Mouse (Mus musculus): ENCODE data around the gene Tmeff2. TPM values are rescaled to one million over a fixed set of nuclear protein-coding genes. Genes with fewer than 3 reads are reported as not detected.

The Tmeff2 gene
- polyA plus RNA-seq, 1 experiment = not detected

- Histone ChIP-seq H3K4me1 (ENCODE audit: control insufficient read depth) (no peaks in the 10 kb centered on the region), H3K27me3 (ENCODE audit: control insufficient read depth) (no peaks in the 10 kb centered on the region), H3K9me3 (ENCODE audit: control insufficient read depth, low read length) (no peaks in the 10 kb centered on the region), H3K36me3 (ENCODE audit: control insufficient read depth) (no peaks in the 10 kb centered on the region), H3K4me3 (replicated peaks) (no peak overlapping the region)
- no peak for TF ChIP-seq GATA1 (IDR thresholded peaks at IDR 0.05; ENCODE audit: low read length)
- TF ChIP-seq TAL1 (IDR thresholded peaks at IDR 0.05; ENCODE audit: low read length) = no peak
Measured at GRCm38 (mm10) chr1:51089803-51090202, 189.4 kb downstream of the Tmeff2 start.

GRCm38 (mm10) chr1:51090212-51090761 lies 189.8 kb downstream of the Tmeff2 start:
- H3K36me3 ChIP-seq (ENCODE audit: control insufficient read depth) = no peaks in the 10 kb centered on the region
- H3K27me3 ChIP-seq (ENCODE audit: control insufficient read depth) = no peaks in the 10 kb centered on the region
- no peak for TF ChIP-seq TAL1 (IDR thresholded peaks at IDR 0.05; ENCODE audit: low read length)
- TF ChIP-seq GATA1 (IDR thresholded peaks at IDR 0.05; ENCODE audit: low read length) = no peak
- no peaks in the 10 kb centered on the region for H3K4me1 ChIP-seq (ENCODE audit: control insufficient read depth)
- no peaks in the 10 kb centered on the region for H3K9me3 ChIP-seq (ENCODE audit: control insufficient read depth, low read length)
- no peak overlapping the region for H3K4me3 ChIP-seq (replicated peaks)

- TF ChIP-seq TAL1 (IDR thresholded peaks at IDR 0.05; ENCODE audit: low read length) (no peak), GATA1 (IDR thresholded peaks at IDR 0.05; ENCODE audit: low read length) (no peak)
- H3K36me3 ChIP-seq (ENCODE audit: control insufficient read depth) = no peaks in the 10 kb centered on the region
- no peaks in the 10 kb centered on the region for H3K9me3 ChIP-seq (ENCODE audit: control insufficient read depth, low read length)
- no peaks in the 10 kb centered on the region for H3K4me1 ChIP-seq (ENCODE audit: control insufficient read depth)
- no peak overlapping the region for H3K4me3 ChIP-seq (replicated peaks)
- no peaks in the 10 kb centered on the region for H3K27me3 ChIP-seq (ENCODE audit: control insufficient read depth)
Measured at GRCm38 (mm10) chr1:51094713-51095112, 194.3 kb downstream of the Tmeff2 start.

GRCm38 (mm10) chr1:51096848-51097598 lies 196.6 kb downstream of the Tmeff2 start:
- no peaks in the 10 kb centered on the region for H3K4me1 ChIP-seq (ENCODE audit: control insufficient read depth)

GRCm38 (mm10) chr1:51101034-51101590 lies 200.7 kb downstream of the Tmeff2 start:
- Histone ChIP-seq H3K36me3 (ENCODE audit: control insufficient read depth) (no peaks in the 10 kb centered on the region), H3K4me3 (replicated peaks) (no peak overlapping the region), H3K4me1 (ENCODE audit: control insufficient read depth) (no peaks in the 10 kb centered on the region), H3K9me3 (ENCODE audit: control insufficient read depth, low read length) (no peaks in the 10 kb centered on the region), H3K27me3 (ENCODE audit: control insufficient read depth) (no peaks in the 10 kb centered on the region)
- TF ChIP-seq TAL1 (IDR thresholded peaks at IDR 0.05; ENCODE audit: low read length) (no peak), GATA1 (IDR thresholded peaks at IDR 0.05; ENCODE audit: low read length) (no peak)

More at GRCm38 (mm10) chr1:51096848-51097598, 196.6 kb downstream of the Tmeff2 start:
- H3K9me3 ChIP-seq (ENCODE audit: control insufficient read depth, low read length) = no peaks in the 10 kb centered on the region
- TF ChIP-seq TAL1 (IDR thresholded peaks at IDR 0.05; ENCODE audit: low read length) = no peak
- TF ChIP-seq GATA1 (IDR thresholded peaks at IDR 0.05; ENCODE audit: low read length) = no peak
- no peaks in the 10 kb centered on the region for H3K27me3 ChIP-seq (ENCODE audit: control insufficient read depth)
- no peaks in the 10 kb centered on the region for H3K36me3 ChIP-seq (ENCODE audit: control insufficient read depth)
- H3K4me3 ChIP-seq (replicated peaks) = no peak overlapping the region

GRCm38 (mm10) chr1:51104698-51105097 lies 204.3 kb downstream of the Tmeff2 start:
- Histone ChIP-seq H3K4me1 (ENCODE audit: control insufficient read depth) (no peaks in the 10 kb centered on the region), H3K4me3 (replicated peaks) (no peak overlapping the region), H3K9me3 (ENCODE audit: control insufficient read depth, low read length) (no peaks in the 10 kb centered on the region), H3K27me3 (ENCODE audit: control insufficient read depth) (no peaks in the 10 kb centered on the region), H3K36me3 (ENCODE audit: control insufficient read depth) (no peaks in the 10 kb centered on the region)
- TF ChIP-seq TAL1 (IDR thresholded peaks at IDR 0.05; ENCODE audit: low read length) (no peak), GATA1 (IDR thresholded peaks at IDR 0.05; ENCODE audit: low read length) (no peak)

- TF ChIP-seq TAL1 (IDR thresholded peaks at IDR 0.05; ENCODE audit: low read length) (no peak), GATA1 (IDR thresholded peaks at IDR 0.05; ENCODE audit: low read length) (no peak)
- Histone ChIP-seq H3K9me3 (ENCODE audit: control insufficient read depth, low read length) (no peaks in the 10 kb centered on the region), H3K4me3 (replicated peaks) (no peak overlapping the region), H3K4me1 (ENCODE audit: control insufficient read depth) (no peaks in the 10 kb centered on the region), H3K36me3 (ENCODE audit: control insufficient read depth) (no peaks in the 10 kb centered on the region), H3K27me3 (ENCODE audit: control insufficient read depth) (no peaks in the 10 kb centered on the region)
Measured at GRCm38 (mm10) chr1:51106401-51106920, 206.0 kb downstream of the Tmeff2 start.

GRCm38 (mm10) chr1:51107299-51107698 lies 206.9 kb downstream of the Tmeff2 start:
- TF ChIP-seq TAL1 (IDR thresholded peaks at IDR 0.05; ENCODE audit: low read length) = no peak
- TF ChIP-seq GATA1 (IDR thresholded peaks at IDR 0.05; ENCODE audit: low read length) = no peak
- H3K36me3 ChIP-seq (ENCODE audit: control insufficient read depth) = no peaks in the 10 kb centered on the region

GRCm38 (mm10) chr1:51114721-51115120 lies 214.3 kb downstream of the Tmeff2 start:
- no peaks in the 10 kb centered on the region for H3K36me3 ChIP-seq (ENCODE audit: control insufficient read depth)
- no peak overlapping the region for H3K4me3 ChIP-seq (replicated peaks)
- no peaks in the 10 kb centered on the region for H3K9me3 ChIP-seq (ENCODE audit: control insufficient read depth, low read length)
- TF ChIP-seq TAL1 (IDR thresholded peaks at IDR 0.05; ENCODE audit: low read length) (no peak), GATA1 (IDR thresholded peaks at IDR 0.05; ENCODE audit: low read length) (no peak)
- no peaks in the 10 kb centered on the region for H3K27me3 ChIP-seq (ENCODE audit: control insufficient read depth)
- no peaks in the 10 kb centered on the region for H3K4me1 ChIP-seq (ENCODE audit: control insufficient read depth)

More at GRCm38 (mm10) chr1:51107299-51107698, 206.9 kb downstream of the Tmeff2 start:
- no peaks in the 10 kb centered on the region for H3K4me1 ChIP-seq (ENCODE audit: control insufficient read depth)
- no peaks in the 10 kb centered on the region for H3K27me3 ChIP-seq (ENCODE audit: control insufficient read depth)
- no peak overlapping the region for H3K4me3 ChIP-seq (replicated peaks)
- H3K9me3 ChIP-seq (ENCODE audit: control insufficient read depth, low read length) = no peaks in the 10 kb centered on the region

All from erythroblast, embryonic 14.5 days (primary cell).